Mouse (Mus musculus) liver, postnatal 0 days (tissue): ENCODE results near the gene Degs2.

Source experiments
- CTCF ChIP-seq: sonication (generic); IDR thresholded peaks from 2 replicates; pipeline ENCODE4 v1.5.1; 2016; ENCODE audit warnings: antibody characterized with exemption, low read depth
- EP300 ChIP-seq: IDR thresholded peaks from 2 replicates; pipeline ENCODE4 v1.6.1; 2016; ENCODE audit warnings: antibody characterized with exemption, low read depth, mild to moderate bottlenecking

GRCm38 (mm10) chr12:108751790-108752189 is 49.7 kb upstream of the Degs2 start:
- TF ChIP-seq CTCF, result no peak
- no peak for TF ChIP-seq EP300
